Mouse (Mus musculus) lung, embryonic 16.5 days (tissue): ENCODE measurements around the gene Mgat5. TPM values are rescaled to one million over a fixed set of nuclear protein-coding genes. Genes with fewer than 3 reads are reported as not detected.

ENCODE experiments used
- ATAC-seq: fragments of 200-750 bp; cut with Nextera tagmentation; 2 replicates; pipeline ENCODE4 v1.8.0; 2017; ENCODE audit warnings: low read depth, mild to moderate bottlenecking, moderate library complexity
- H3K27ac ChIP-seq: fragments of 300-500 bp; sonication (generic); 2 replicates; pipeline ENCODE4 v1.5.1; 2014; ENCODE audit warnings: mild to moderate bottlenecking, control low read depth, low read length
- H3K27me3 ChIP-seq: fragments of 300-500 bp; sonication (generic); 2 replicates; pipeline ENCODE4 v1.6.1; 2014; ENCODE audit warnings: low read depth, low read length, mixed read lengths; ENCODE audit not compliant: control insufficient read depth, insufficient read depth
- H3K36me3 ChIP-seq: fragments of 300-500 bp; sonication (generic); 2 replicates; pipeline ENCODE4 v1.6.1; 2014; ENCODE audit warnings: low read length; ENCODE audit not compliant: control insufficient read depth, insufficient read depth
- H3K4me1 ChIP-seq: fragments of 300-500 bp; sonication (generic); replicated peaks from 2 replicates; pipeline ENCODE4 v1.6.1; 2014; ENCODE audit warnings: low read length, mixed read lengths; ENCODE audit not compliant: control insufficient read depth, insufficient read depth
- H3K4me2 ChIP-seq: fragments of 300-500 bp; sonication (generic); 2 replicates; pipeline ENCODE4 v1.6.1; 2014; ENCODE audit warnings: low read depth, low read length, control low read depth
- H3K4me3 ChIP-seq: fragments of 300-500 bp; sonication (generic); 2 replicates; pipeline ENCODE4 v1.5.1; 2014; ENCODE audit warnings: mild to moderate bottlenecking, low read length, control low read depth
- H3K9ac ChIP-seq: fragments of 300-500 bp; sonication (generic); 2 replicates; pipeline ENCODE4 v1.6.1; 2014; ENCODE audit warnings: low read length, control low read depth
- H3K9me3 ChIP-seq: fragments of 300-500 bp; sonication (generic); 2 replicates; pipeline ENCODE4 v1.6.1; 2016; ENCODE audit warnings: low read length; ENCODE audit not compliant: control insufficient read depth
- WGBS: fragments of 180-500 bp; shearing (Covaris S2); extraction: QIAGEN DNeasy Blood & Tissue Kit; methylation state at CpG from one replicate; pipeline ENCODE4 v1.1.7; 2014; 5-methylcytosine and 5-hydroxymethylcytosine counted together
- polyA plus RNA-seq: library from polyadenylated mRNA; unstranded; fragments of >200 nt; fragmentation: Nextera tagmentation; extraction: Ambion mirVana; gene quantifications from 2 replicates; pipeline ENCODE4 v1.2.1, GENCODE M21; 2015

Gene Mgat5
- polyA plus RNA-seq, 1 experiment from 2014 or later, result 4.1 TPM

GRCm38 (mm10) chr1:127244054-127244770 is 39.4 kb downstream of the Mgat5 start:
- Histone ChIP-seq H3K4me3 (no peak overlapping the region), H3K36me3 (no peaks in the 10 kb centered on the region), H3K9me3 (no peaks in the 10 kb centered on the region), H3K27ac (no peak overlapping the region), H3K9ac (no peak overlapping the region), H3K27me3 (no peaks in the 10 kb centered on the region), H3K4me2 (no peak overlapping the region), H3K4me1 (peaks cover 4% of the 10 kb centered on the region; the same call in 1 of the 2 replicates)
- ATAC-seq, result no peak
- WGBS, result 72% methylated on average over 11 of the region's 11 CpGs

GRCm38 (mm10) chr1:127246158-127246557 is 41.3 kb downstream of the Mgat5 start:
- H3K36me3 ChIP-seq, result no peaks in the 10 kb centered on the region
- 69% methylated on average over 6 of the region's 6 CpGs for WGBS
- no peak overlapping the region for H3K9ac ChIP-seq
- H3K4me1 ChIP-seq, result peaks cover 2% of the 10 kb centered on the region; the same call in 1 of the 2 replicates
- H3K4me2 ChIP-seq, result no peak overlapping the region
- no peaks in the 10 kb centered on the region for H3K9me3 ChIP-seq
- no peaks in the 10 kb centered on the region for H3K27me3 ChIP-seq
- no peak overlapping the region for H3K27ac ChIP-seq
- no peak for ATAC-seq
- no peak overlapping the region for H3K4me3 ChIP-seq

GRCm38 (mm10) chr1:127248433-127248832 is 43.6 kb downstream of the Mgat5 start:
- Histone ChIP-seq H3K4me2 (no peak overlapping the region), H3K27ac (no peak overlapping the region), H3K9me3 (no peaks in the 10 kb centered on the region), H3K4me1 (peaks cover 2% of the 10 kb centered on the region; the same call in 1 of the 2 replicates), H3K36me3 (no peaks in the 10 kb centered on the region), H3K4me3 (no peak overlapping the region), H3K27me3 (no peaks in the 10 kb centered on the region), H3K9ac (no peak overlapping the region)
- ATAC-seq, result peak; percentile 51; the same call in 1 of the 2 replicates
- 36% methylated on average over 1 of the region's 1 CpGs for WGBS

- no peaks in the 10 kb centered on the region for H3K27me3 ChIP-seq
- no peaks in the 10 kb centered on the region for H3K36me3 ChIP-seq
- no peak overlapping the region for H3K27ac ChIP-seq
- H3K4me3 ChIP-seq, result no peak overlapping the region
- H3K4me2 ChIP-seq, result no peak overlapping the region
- ATAC-seq, result no peak
- H3K9me3 ChIP-seq, result no peaks in the 10 kb centered on the region
- H3K4me1 ChIP-seq, result peaks cover 2% of the 10 kb centered on the region; the same call in 1 of the 2 replicates
- H3K9ac ChIP-seq, result no peak overlapping the region
Observed at GRCm38 (mm10) chr1:127249621-127250020, 44.8 kb downstream of the Mgat5 start.

- Histone ChIP-seq H3K9me3 (no peaks in the 10 kb centered on the region), H3K4me1 (peaks cover 2% of the 10 kb centered on the region; the same call in 1 of the 2 replicates), H3K27ac (no peak overlapping the region), H3K4me2 (no peak overlapping the region), H3K27me3 (no peaks in the 10 kb centered on the region), H3K9ac (no peak overlapping the region), H3K4me3 (no peak overlapping the region), H3K36me3 (no peaks in the 10 kb centered on the region)
- ATAC-seq, result no peak
Observed at GRCm38 (mm10) chr1:127250313-127250712, 45.5 kb downstream of the Mgat5 start.

DNA sequence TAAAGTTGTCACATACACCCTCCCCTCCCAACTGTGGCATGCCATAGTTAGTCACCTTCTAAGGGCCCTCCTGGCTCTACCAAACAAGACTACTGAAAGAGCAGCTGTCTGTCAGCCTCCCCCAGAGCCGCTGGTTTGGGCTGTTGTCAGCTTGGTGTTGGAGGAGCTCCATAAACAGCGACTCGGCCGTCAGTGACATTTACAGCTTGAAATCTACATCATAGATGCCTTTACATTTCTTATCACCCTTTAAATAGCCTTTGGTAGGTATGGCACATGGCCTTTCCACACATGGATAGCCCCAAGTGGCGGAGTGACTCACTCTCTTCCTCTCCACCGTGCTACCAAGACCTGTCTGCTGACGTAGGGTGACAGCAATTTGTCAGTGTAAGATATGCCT is 46.9 kb downstream of the Mgat5 start:
- no peaks in the 10 kb centered on the region for H3K9me3 ChIP-seq
- no peak overlapping the region for H3K9ac ChIP-seq
- H3K4me3 ChIP-seq, result no peak overlapping the region
- H3K36me3 ChIP-seq, result no peaks in the 10 kb centered on the region
- no peak overlapping the region for H3K4me2 ChIP-seq
- H3K4me1 ChIP-seq, result peaks cover 2% of the 10 kb centered on the region; the same call in 1 of the 2 replicates
- no peak overlapping the region for H3K27ac ChIP-seq
- WGBS, result 74% methylated on average over 7 of the region's 7 CpGs
- ATAC-seq, result no peak
- H3K27me3 ChIP-seq, result no peaks in the 10 kb centered on the region

GRCm38 (mm10) chr1:127257005-127257404 is 52.2 kb downstream of the Mgat5 start:
- Histone ChIP-seq H3K9ac (no peak overlapping the region), H3K4me2 (no peak overlapping the region)

GRCm38 (mm10) chr1:127259669-127260068 is 54.9 kb downstream of the Mgat5 start:
- WGBS, result 89% methylated on average over 4 of the region's 4 CpGs
- Histone ChIP-seq H3K27ac (no peak overlapping the region), H3K4me1 (peaks cover 2% of the 10 kb centered on the region; the same call in 1 of the 2 replicates), H3K4me2 (no peak overlapping the region), H3K27me3 (no peaks in the 10 kb centered on the region), H3K9me3 (no peaks in the 10 kb centered on the region), H3K36me3 (no peaks in the 10 kb centered on the region), H3K4me3 (no peak overlapping the region), H3K9ac (no peak overlapping the region)
- no peak for ATAC-seq

More at GRCm38 (mm10) chr1:127257005-127257404, 52.2 kb downstream of the Mgat5 start:
- WGBS, result 84% methylated on average over 8 of the region's 8 CpGs
- H3K9me3 ChIP-seq, result no peaks in the 10 kb centered on the region
- H3K4me1 ChIP-seq, result peaks cover 2% of the 10 kb centered on the region; the same call in 1 of the 2 replicates
- H3K27me3 ChIP-seq, result no peaks in the 10 kb centered on the region
- H3K36me3 ChIP-seq, result no peaks in the 10 kb centered on the region
- 0 out of 2 replicates have a peak, but pooled peaks have one; percentile 20 for ATAC-seq
- no peak overlapping the region for H3K27ac ChIP-seq
- no peak overlapping the region for H3K4me3 ChIP-seq

DNA sequence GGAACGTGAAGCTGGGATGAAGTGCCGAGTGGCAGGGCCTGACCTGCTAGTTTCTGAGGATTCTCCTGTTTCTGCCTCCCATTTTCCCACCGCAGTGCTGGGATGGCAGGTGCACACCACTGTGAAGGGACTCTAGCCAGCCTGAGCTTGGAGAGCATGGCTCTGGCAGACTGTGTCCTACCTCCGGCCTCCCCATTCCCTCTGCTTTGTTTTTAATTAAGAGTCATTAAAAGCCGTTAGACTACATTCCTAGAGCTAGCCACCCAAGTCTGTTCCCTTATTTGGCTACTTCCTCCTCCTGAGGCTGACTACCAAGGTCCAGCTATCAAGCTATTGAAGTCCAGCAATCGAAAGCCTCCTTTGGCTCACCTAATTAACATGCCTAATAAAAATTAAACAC is 56.2 kb downstream of the Mgat5 start:
- no peak overlapping the region for H3K27ac ChIP-seq
- WGBS, result 48% methylated on average over 6 of the region's 6 CpGs
- no peaks in the 10 kb centered on the region for H3K9me3 ChIP-seq
- H3K36me3 ChIP-seq, result no peaks in the 10 kb centered on the region
- no peak overlapping the region for H3K9ac ChIP-seq
- no peak overlapping the region for H3K4me2 ChIP-seq
- no peaks in the 10 kb centered on the region for H3K27me3 ChIP-seq
- 0 out of 2 replicates have a peak, but pooled peaks have one; percentile 47 for ATAC-seq
- no peak overlapping the region for H3K4me3 ChIP-seq
- peaks cover 2% of the 10 kb centered on the region; the same call in 1 of the 2 replicates for H3K4me1 ChIP-seq
